Mouse (Mus musculus): ENCODE results near the gene Rad54l. TPM values are rescaled to one million over a fixed set of nuclear protein-coding genes. Genes with fewer than 3 reads are reported as not detected.

The Rad54l gene
- polyA plus RNA-seq, 1 experiment from 2014 or later = 20.2 TPM

GRCm38 (mm10) chr4:116143317-116143811, 19.9 kb upstream of the Rad54l start:
- Histone ChIP-seq H3K9ac (ENCODE audit: low read length) (peak overlapping the region; percentile 84), H3K4me2 (ENCODE audit: low read depth, low read length) (peak overlapping the region; percentile 94), H3K4me3 (ENCODE audit: low read length) (peak overlapping the region; percentile 82), H3K36me3 (ENCODE audit: control insufficient read depth, insufficient read depth) (no peaks in the 10 kb centered on the region), H3K27ac (ENCODE audit: low read length) (no peak overlapping the region), H3K9me3 (replicated peaks; ENCODE audit: control insufficient read depth, low read length) (0 out of 2 replicates have a peak, but pooled peaks cover 2% of the 10 kb centered on the region), H3K4me1 (ENCODE audit: control insufficient read depth, insufficient read depth, low read length) (peaks cover 7% of the 10 kb centered on the region), H3K27me3 (ENCODE audit: control insufficient read depth, insufficient read depth, low read length) (no peaks in the 10 kb centered on the region)
- no peak for ATAC-seq (replicated peaks; ENCODE audit: extremely low read depth, insufficient read depth, low FRiP score)
- 10% methylated on average over 7 of the region's 7 CpGs for WGBS

DNA sequence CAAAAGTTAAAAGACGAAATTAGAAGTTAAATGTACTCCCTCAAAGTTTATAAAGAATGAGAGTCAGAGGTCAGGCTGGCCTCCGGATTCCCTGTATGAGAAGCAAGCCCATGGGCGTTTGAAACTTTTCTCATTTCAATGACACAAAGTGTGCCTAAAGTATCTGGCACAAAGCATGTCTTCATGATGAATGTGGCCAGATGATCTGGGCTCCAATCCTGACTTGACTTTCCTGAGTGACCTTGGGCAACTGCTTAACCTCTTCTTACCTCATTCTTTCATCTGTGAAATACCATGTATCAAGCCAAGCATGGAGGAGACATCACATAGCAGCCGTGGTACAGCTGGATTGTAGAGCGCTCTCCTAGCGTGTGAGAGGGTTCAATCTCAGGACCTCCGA, 18.8 kb upstream of the Rad54l start:
- Histone ChIP-seq H3K27me3 (ENCODE audit: control insufficient read depth, insufficient read depth, low read length) (no peaks in the 10 kb centered on the region), H3K9ac (ENCODE audit: low read length) (no peak overlapping the region), H3K4me1 (ENCODE audit: control insufficient read depth, insufficient read depth, low read length) (peaks cover 7% of the 10 kb centered on the region), H3K36me3 (ENCODE audit: control insufficient read depth, insufficient read depth) (no peaks in the 10 kb centered on the region), H3K27ac (ENCODE audit: low read length) (no peak overlapping the region), H3K9me3 (replicated peaks; ENCODE audit: control insufficient read depth, low read length) (0 out of 2 replicates have a peak, but pooled peaks cover 2% of the 10 kb centered on the region), H3K4me3 (ENCODE audit: low read length) (no peak overlapping the region), H3K4me2 (ENCODE audit: low read depth, low read length) (no peak overlapping the region)
- 88% methylated on average over 7 of the region's 7 CpGs for WGBS
- ATAC-seq (replicated peaks; ENCODE audit: extremely low read depth, insufficient read depth, low FRiP score) = no peak

GRCm38 (mm10) chr4:116141736-116142135, 18.2 kb upstream of the Rad54l start:
- Histone ChIP-seq H3K4me2 (ENCODE audit: low read depth, low read length) (no peak overlapping the region), H3K9ac (ENCODE audit: low read length) (no peak overlapping the region), H3K4me1 (ENCODE audit: control insufficient read depth, insufficient read depth, low read length) (peaks cover 7% of the 10 kb centered on the region), H3K9me3 (replicated peaks; ENCODE audit: control insufficient read depth, low read length) (no peaks in the 10 kb centered on the region), H3K36me3 (ENCODE audit: control insufficient read depth, insufficient read depth) (no peaks in the 10 kb centered on the region), H3K27me3 (ENCODE audit: control insufficient read depth, insufficient read depth, low read length) (no peaks in the 10 kb centered on the region), H3K27ac (ENCODE audit: low read length) (no peak overlapping the region), H3K4me3 (ENCODE audit: low read length) (no peak overlapping the region)
- no peak for ATAC-seq (replicated peaks; ENCODE audit: extremely low read depth, insufficient read depth, low FRiP score)
- WGBS = 91% methylated on average over 1 of the region's 1 CpGs

GRCm38 (mm10) chr4:116140801-116141574, 17.5 kb upstream of the Rad54l start:
- Histone ChIP-seq H3K36me3 (ENCODE audit: control insufficient read depth, insufficient read depth) (no peaks in the 10 kb centered on the region), H3K9me3 (replicated peaks; ENCODE audit: control insufficient read depth, low read length) (no peaks in the 10 kb centered on the region), H3K4me2 (ENCODE audit: low read depth, low read length) (no peak overlapping the region), H3K27ac (ENCODE audit: low read length) (no peak overlapping the region), H3K4me1 (ENCODE audit: control insufficient read depth, insufficient read depth, low read length) (peaks cover 7% of the 10 kb centered on the region), H3K27me3 (ENCODE audit: control insufficient read depth, insufficient read depth, low read length) (no peaks in the 10 kb centered on the region), H3K9ac (ENCODE audit: low read length) (no peak overlapping the region), H3K4me3 (ENCODE audit: low read length) (no peak overlapping the region)
- 58% methylated on average over 7 of the region's 7 CpGs for WGBS
- no peak for ATAC-seq (replicated peaks; ENCODE audit: extremely low read depth, insufficient read depth, low FRiP score)

GRCm38 (mm10) chr4:116137421-116137996, 14.0 kb upstream of the Rad54l start:
- Histone ChIP-seq H3K4me3 (ENCODE audit: low read length) (no peak overlapping the region), H3K27me3 (ENCODE audit: control insufficient read depth, insufficient read depth, low read length) (no peaks in the 10 kb centered on the region), H3K9ac (ENCODE audit: low read length) (no peak overlapping the region), H3K27ac (ENCODE audit: low read length) (no peak overlapping the region), H3K36me3 (ENCODE audit: control insufficient read depth, insufficient read depth) (no peaks in the 10 kb centered on the region), H3K9me3 (replicated peaks; ENCODE audit: control insufficient read depth, low read length) (no peaks in the 10 kb centered on the region), H3K4me1 (ENCODE audit: control insufficient read depth, insufficient read depth, low read length) (0 out of 2 replicates have a peak, but pooled peaks cover 2% of the 10 kb centered on the region), H3K4me2 (ENCODE audit: low read depth, low read length) (no peak overlapping the region)
- 38% methylated on average over 13 of the region's 13 CpGs for WGBS
- ATAC-seq (replicated peaks; ENCODE audit: extremely low read depth, insufficient read depth, low FRiP score) = no peak

DNA sequence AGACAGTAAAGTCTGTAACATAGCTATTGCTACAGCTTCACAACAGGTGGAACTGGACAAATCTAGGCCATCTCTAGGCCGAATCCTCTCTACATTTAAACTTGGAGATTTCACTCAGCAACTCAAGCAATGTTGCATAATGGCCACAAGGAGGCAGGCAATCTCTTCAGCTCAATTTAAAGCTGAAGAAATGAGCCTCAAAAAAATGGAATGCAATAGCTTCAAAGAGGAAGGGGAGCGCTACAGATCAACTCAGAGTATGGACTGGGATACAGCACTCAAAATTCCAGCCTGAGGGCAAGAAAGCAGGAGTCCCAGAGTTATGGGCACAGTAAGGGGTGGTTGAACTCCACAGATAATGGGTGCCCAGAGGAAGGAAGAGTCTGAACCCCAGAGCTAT, 11.5 kb upstream of the Rad54l start:
- no peaks in the 10 kb centered on the region for H3K4me1 ChIP-seq (ENCODE audit: control insufficient read depth, insufficient read depth, low read length)
- H3K9ac ChIP-seq (ENCODE audit: low read length) = no peak overlapping the region
- no peaks in the 10 kb centered on the region for H3K9me3 ChIP-seq (replicated peaks; ENCODE audit: control insufficient read depth, low read length)
- H3K4me3 ChIP-seq (ENCODE audit: low read length) = no peak overlapping the region
- H3K27me3 ChIP-seq (ENCODE audit: control insufficient read depth, insufficient read depth, low read length) = no peaks in the 10 kb centered on the region
- H3K36me3 ChIP-seq (ENCODE audit: control insufficient read depth, insufficient read depth) = no peaks in the 10 kb centered on the region
- no peak for ATAC-seq (replicated peaks; ENCODE audit: extremely low read depth, insufficient read depth, low FRiP score)
- H3K27ac ChIP-seq (ENCODE audit: low read length) = no peak overlapping the region
- 27% methylated on average over 2 of the region's 2 CpGs for WGBS
- no peak overlapping the region for H3K4me2 ChIP-seq (ENCODE audit: low read depth, low read length)

GRCm38 (mm10) chr4:116133126-116133525, 9.6 kb upstream of the Rad54l start:
- Histone ChIP-seq H3K27me3 (ENCODE audit: control insufficient read depth, insufficient read depth, low read length) (no peaks in the 10 kb centered on the region), H3K4me3 (ENCODE audit: low read length) (no peak overlapping the region), H3K4me2 (ENCODE audit: low read depth, low read length) (no peak overlapping the region), H3K9me3 (replicated peaks; ENCODE audit: control insufficient read depth, low read length) (no peaks in the 10 kb centered on the region), H3K4me1 (ENCODE audit: control insufficient read depth, insufficient read depth, low read length) (no peaks in the 10 kb centered on the region), H3K36me3 (ENCODE audit: control insufficient read depth, insufficient read depth) (no peaks in the 10 kb centered on the region), H3K27ac (ENCODE audit: low read length) (no peak overlapping the region), H3K9ac (ENCODE audit: low read length) (no peak overlapping the region)
- no peak for ATAC-seq (replicated peaks; ENCODE audit: extremely low read depth, insufficient read depth, low FRiP score)
- 84% methylated on average over 4 of the region's 4 CpGs for WGBS

- ATAC-seq (replicated peaks; ENCODE audit: extremely low read depth, insufficient read depth, low FRiP score) = no peak
- Histone ChIP-seq H3K4me1 (ENCODE audit: control insufficient read depth, insufficient read depth, low read length) (peaks cover 9% of the 10 kb centered on the region), H3K36me3 (ENCODE audit: control insufficient read depth, insufficient read depth) (no peaks in the 10 kb centered on the region), H3K27me3 (ENCODE audit: control insufficient read depth, insufficient read depth, low read length) (no peaks in the 10 kb centered on the region), H3K4me2 (ENCODE audit: low read depth, low read length) (no peak overlapping the region), H3K27ac (ENCODE audit: low read length) (no peak overlapping the region), H3K9ac (ENCODE audit: low read length) (no peak overlapping the region), H3K9me3 (replicated peaks; ENCODE audit: control insufficient read depth, low read length) (no peaks in the 10 kb centered on the region), H3K4me3 (ENCODE audit: low read length) (no peak overlapping the region)
- 78% methylated on average over 6 of the region's 6 CpGs for WGBS
Measured at GRCm38 (mm10) chr4:116127956-116128355, 4.5 kb upstream of the Rad54l start.

GRCm38 (mm10) chr4:116125803-116126386, 2.4 kb upstream of the Rad54l start:
- Histone ChIP-seq H3K4me3 (ENCODE audit: low read length) (no peak overlapping the region), H3K9ac (ENCODE audit: low read length) (no peak overlapping the region), H3K4me1 (ENCODE audit: control insufficient read depth, insufficient read depth, low read length) (peaks cover 15% of the 10 kb centered on the region), H3K36me3 (ENCODE audit: control insufficient read depth, insufficient read depth) (no peaks in the 10 kb centered on the region), H3K27me3 (ENCODE audit: control insufficient read depth, insufficient read depth, low read length) (no peaks in the 10 kb centered on the region), H3K9me3 (replicated peaks; ENCODE audit: control insufficient read depth, low read length) (no peaks in the 10 kb centered on the region), H3K4me2 (ENCODE audit: low read depth, low read length) (no peak overlapping the region), H3K27ac (ENCODE audit: low read length) (no peak overlapping the region)
- ATAC-seq (replicated peaks; ENCODE audit: extremely low read depth, insufficient read depth, low FRiP score) = no peak
- 92% methylated on average over 4 of the region's 4 CpGs for WGBS
